Mouse (Mus musculus) embryonic facial prominence, embryonic 14.5 days (tissue): ENCODE results near the gene Cdk20. TPM values are rescaled to one million over a fixed set of nuclear protein-coding genes. Genes with fewer than 3 reads are reported as not detected.
A peak's percentile ranks its signal among the peaks of the same experiment; 100 is the strongest.

Source experiments
- ATAC-seq: fragments of 200-750 bp; cut with Nextera tagmentation; 2 replicates; pipeline ENCODE4 v1.8.0; 2017; ENCODE audit warnings: low read depth, moderate number of reproducible peaks, moderate TSS enrichment
- DNase-seq: peaks from one replicate; pipeline ENCODE4 v3.0.0-alpha.2; 2015; ENCODE audit warnings: low spot score
- H3K27ac ChIP-seq: fragments of 300-500 bp; sonication (generic); replicated peaks from 2 replicates; pipeline ENCODE4 v1.5.1; 2014; ENCODE audit warnings: low read depth, mild to moderate bottlenecking, low read length, moderate library complexity
- H3K27me3 ChIP-seq: fragments of 300-500 bp; sonication (generic); replicated peaks from 2 replicates; pipeline ENCODE4 v1.6.1; 2014; ENCODE audit warnings: low read length; ENCODE audit not compliant: control insufficient read depth, insufficient read depth
- H3K36me3 ChIP-seq: fragments of 300-500 bp; sonication (generic); 2 replicates; pipeline ENCODE4 v1.6.1; 2014; ENCODE audit warnings: low read length, mixed read lengths; ENCODE audit not compliant: control insufficient read depth, insufficient read depth
- H3K4me1 ChIP-seq: fragments of 300-500 bp; sonication (generic); 2 replicates; pipeline ENCODE4 v1.6.1; 2014; ENCODE audit warnings: antibody characterized with exemption, low read length; ENCODE audit not compliant: control insufficient read depth, insufficient read depth
- H3K4me2 ChIP-seq: fragments of 300-500 bp; sonication (generic); 2 replicates; pipeline ENCODE4 v1.6.1; 2014; ENCODE audit warnings: low read depth, mild to moderate bottlenecking, low read length, moderate library complexity, mixed read lengths
- H3K4me3 ChIP-seq: fragments of 300-500 bp; sonication (generic); 2 replicates; pipeline ENCODE4 v1.5.1; 2014; ENCODE audit warnings: low read depth, mild to moderate bottlenecking, low read length
- H3K9ac ChIP-seq: fragments of 300-500 bp; sonication (generic); 2 replicates; pipeline ENCODE4 v1.6.1; 2014; ENCODE audit warnings: low read depth, mild to moderate bottlenecking, low read length, moderate library complexity, mixed read lengths
- H3K9me3 ChIP-seq: fragments of 300-500 bp; sonication (generic); 2 replicates; pipeline ENCODE4 v1.6.1; 2016; ENCODE audit warnings: low read length; ENCODE audit not compliant: control insufficient read depth
- WGBS: fragments of 180-500 bp; shearing (Covaris S2); extraction: QIAGEN DNeasy Blood & Tissue Kit; methylation state at CpG from one replicate; pipeline ENCODE4 v1.1.7; 2014; 5-methylcytosine and 5-hydroxymethylcytosine counted together
- polyA plus RNA-seq: library from polyadenylated mRNA; unstranded; fragments of >200 nt; fragmentation: Nextera tagmentation; extraction: Ambion mirVana; gene quantifications from 2 replicates; pipeline ENCODE4 v1.2.1, GENCODE M21; 2014

The Cdk20 gene
- polyA plus RNA-seq, result 11.0 and 11.6 TPM in 2 replicates

- no peaks in the 10 kb centered on the region for H3K9me3 ChIP-seq
- WGBS, result under 1% methylated on average over 53 of the region's 57 CpGs
These were observed at the start of gene Cdk20 for GRCm38 (mm10) chr13:64432017-64432995. TSS of gene Cdk20 (plus strand) at chr13:64432314.

GRCm38 (mm10) chr13:64384937-64385336 is 47.2 kb upstream of the Cdk20 start:
- no peak for ATAC-seq
- 86% methylated on average over 3 of the region's 3 CpGs for WGBS

More at GRCm38 (mm10) chr13:64432017-64432995, at the start of gene Cdk20:
- peak within 1 kb of the TSS; percentile 64 for H3K9ac ChIP-seq
- H3K4me1 ChIP-seq, result peaks cover 5% of the 10 kb centered on the region; the same call in 1 of the 2 replicates
- peak within 1 kb of the TSS; percentile 63 for H3K4me3 ChIP-seq
- 0 out of 2 replicates have a peak, but pooled peaks cover 3% of the 10 kb centered on the region for H3K36me3 ChIP-seq
- peak within 1 kb of the TSS; percentile 89 for H3K27ac ChIP-seq
- ATAC-seq, result peak; percentile 100
- H3K27me3 ChIP-seq, result no peaks in the 10 kb centered on the region
- H3K4me2 ChIP-seq, result peak within 1 kb of the TSS; percentile 65
- peak; percentile 99 for DNase-seq

DNA sequence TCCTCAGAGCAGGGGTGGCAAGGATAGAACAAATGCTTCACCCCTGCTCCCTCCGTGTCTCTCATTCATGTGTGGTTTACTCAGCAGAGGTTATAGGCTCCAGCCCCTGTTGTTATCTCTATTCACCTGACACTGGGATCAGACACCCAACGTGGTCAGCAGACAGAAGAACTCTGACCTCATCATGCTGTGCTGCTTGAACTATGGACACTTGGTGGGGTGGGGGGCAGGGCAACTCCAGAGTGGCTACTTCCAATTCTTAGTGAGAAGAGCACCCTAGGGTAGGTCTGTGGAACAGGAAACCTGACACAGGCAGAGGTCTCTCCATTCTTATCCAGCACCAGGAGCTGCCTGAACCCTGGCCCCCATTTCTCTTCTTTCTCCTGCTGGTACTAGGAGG is 46.1 kb upstream of the Cdk20 start:
- no peak for ATAC-seq
- H3K27ac ChIP-seq, result no peak overlapping the region

More at GRCm38 (mm10) chr13:64384937-64385336, 47.2 kb upstream of the Cdk20 start:
- H3K9me3 ChIP-seq, result no peaks in the 10 kb centered on the region
- DNase-seq, result no peak
- no peak overlapping the region for H3K9ac ChIP-seq
- no peak overlapping the region for H3K27ac ChIP-seq
- no peak overlapping the region for H3K4me3 ChIP-seq
- H3K27me3 ChIP-seq, result no peaks in the 10 kb centered on the region
- no peaks in the 10 kb centered on the region for H3K36me3 ChIP-seq
- peaks cover 3% of the 10 kb centered on the region; the same call in 1 of the 2 replicates for H3K4me1 ChIP-seq
- no peak overlapping the region for H3K4me2 ChIP-seq

DNA sequence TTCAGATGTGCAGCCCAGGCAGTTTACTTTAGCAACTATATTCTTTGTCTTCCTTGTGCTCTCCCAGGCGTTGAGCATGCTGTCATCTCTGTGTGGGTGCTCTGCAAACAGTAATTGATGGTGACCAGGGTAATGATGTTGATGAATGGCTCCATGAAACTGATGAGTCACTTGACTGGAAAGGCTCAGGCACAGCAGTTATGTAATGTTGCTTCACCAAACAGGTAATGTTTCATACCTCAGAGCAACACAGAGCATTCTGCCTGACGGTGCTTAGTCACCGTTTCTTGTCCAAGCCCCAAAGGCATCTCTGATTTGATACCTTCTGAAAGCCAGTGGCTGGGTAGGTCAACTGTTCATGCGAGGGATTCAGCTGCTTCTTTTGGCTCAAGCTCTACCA is 43.7 kb upstream of the Cdk20 start:
- no peaks in the 10 kb centered on the region for H3K36me3 ChIP-seq
- DNase-seq (peak; percentile 26), ATAC-seq (no peak)
- no peak overlapping the region for H3K9ac ChIP-seq
- H3K4me1 ChIP-seq, result peaks cover 3% of the 10 kb centered on the region; the same call in 1 of the 2 replicates
- H3K4me2 ChIP-seq, result no peak overlapping the region
- H3K27ac ChIP-seq, result no peak overlapping the region
- WGBS, result 44% methylated on average over 4 of the region's 4 CpGs
- H3K9me3 ChIP-seq, result no peaks in the 10 kb centered on the region
- H3K27me3 ChIP-seq, result no peaks in the 10 kb centered on the region
- H3K4me3 ChIP-seq, result no peak overlapping the region

More for the DNA sequence above, 46.1 kb upstream of the Cdk20 start:
- H3K4me2 ChIP-seq, result no peak overlapping the region
- H3K9ac ChIP-seq, result no peak overlapping the region
- H3K36me3 ChIP-seq, result no peaks in the 10 kb centered on the region
- no peak overlapping the region for H3K4me3 ChIP-seq
- H3K4me1 ChIP-seq, result peaks cover 3% of the 10 kb centered on the region; the same call in 1 of the 2 replicates
- no peak for DNase-seq
- H3K27me3 ChIP-seq, result no peaks in the 10 kb centered on the region
- WGBS, result 53% methylated on average over 2 of the region's 2 CpGs
- no peaks in the 10 kb centered on the region for H3K9me3 ChIP-seq

GRCm38 (mm10) chr13:64396979-64397378 is 35.1 kb upstream of the Cdk20 start:
- Histone ChIP-seq H3K27ac (no peak overlapping the region), H3K27me3 (no peaks in the 10 kb centered on the region), H3K9me3 (no peaks in the 10 kb centered on the region), H3K4me1 (peaks cover 5% of the 10 kb centered on the region; the same call in 1 of the 2 replicates), H3K4me2 (no peak overlapping the region), H3K36me3 (no peaks in the 10 kb centered on the region), H3K9ac (no peak overlapping the region), H3K4me3 (no peak overlapping the region)
- ATAC-seq (no peak), DNase-seq (no peak)
- WGBS, result 65% methylated on average over 8 of the region's 8 CpGs

- Histone ChIP-seq H3K27me3 (no peaks in the 10 kb centered on the region), H3K9me3 (no peaks in the 10 kb centered on the region), H3K27ac (no peak overlapping the region), H3K4me3 (no peak overlapping the region), H3K36me3 (no peaks in the 10 kb centered on the region), H3K4me1 (peaks cover 12% of the 10 kb centered on the region; the same call in 1 of the 2 replicates), H3K9ac (no peak overlapping the region), H3K4me2 (no peak overlapping the region)
- 87% methylated on average over 1 of the region's 1 CpGs for WGBS
- no peak for DNase-seq
- no peak for ATAC-seq
These were observed 34.0 kb upstream of the Cdk20 start for GRCm38 (mm10) chr13:64398065-64398464.

- Histone ChIP-seq H3K36me3 (no peaks in the 10 kb centered on the region), H3K9me3 (no peaks in the 10 kb centered on the region), H3K27me3 (no peaks in the 10 kb centered on the region), H3K4me1 (peaks cover 12% of the 10 kb centered on the region; the same call in 1 of the 2 replicates), H3K4me3 (no peak overlapping the region), H3K9ac (no peak overlapping the region), H3K4me2 (no peak overlapping the region), H3K27ac (no peak overlapping the region)
- no peak for ATAC-seq
- 80% methylated on average over 3 of the region's 3 CpGs for WGBS
- DNase-seq, result no peak
These were observed 32.2 kb upstream of the Cdk20 start for GRCm38 (mm10) chr13:64399906-64400305.

DNA sequence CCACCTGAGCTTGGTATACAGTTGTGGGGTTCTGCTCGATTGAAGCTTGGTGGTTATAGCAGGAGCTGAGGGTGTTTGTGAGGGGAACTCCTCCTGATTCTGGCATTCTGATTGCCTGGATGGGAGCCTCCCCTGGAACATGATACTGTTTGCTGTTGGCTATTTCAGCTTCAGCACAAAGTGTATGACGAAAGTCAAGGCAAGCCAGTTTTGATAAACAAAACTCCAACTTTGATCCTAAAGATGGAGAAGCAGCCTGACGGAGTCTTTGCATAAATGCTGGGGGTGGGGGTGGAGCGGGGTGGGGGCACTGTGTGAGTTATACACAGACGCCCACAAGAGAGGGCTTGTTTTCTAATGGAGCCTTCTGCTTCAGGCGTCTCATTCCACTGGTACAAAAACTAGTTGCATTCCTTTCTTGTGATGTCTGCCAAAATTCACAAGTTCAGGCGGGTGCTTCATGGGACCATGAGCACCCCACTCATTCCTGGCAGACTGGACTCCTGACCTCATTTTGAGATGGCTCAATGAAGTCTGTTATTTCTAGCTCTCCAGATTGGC is 31.2 kb upstream of the Cdk20 start:
- DNase-seq, result peak; percentile 82
- no peak overlapping the region for H3K4me3 ChIP-seq
- peak overlapping the region; percentile 38 for H3K4me2 ChIP-seq
- H3K9ac ChIP-seq, result no peak overlapping the region
- WGBS, result 25% methylated on average over 7 of the region's 7 CpGs
- peaks cover 12% of the 10 kb centered on the region; the same call in 1 of the 2 replicates for H3K4me1 ChIP-seq
- peak; percentile 82 for ATAC-seq
- H3K27me3 ChIP-seq, result no peaks in the 10 kb centered on the region
- peak overlapping the region; percentile 63 for H3K27ac ChIP-seq
- H3K9me3 ChIP-seq, result no peaks in the 10 kb centered on the region
- H3K36me3 ChIP-seq, result no peaks in the 10 kb centered on the region
